Mouse (Mus musculus) frontal cortex, postnatal 10 days (tissue): ENCODE data around the gene Ank.
A peak's percentile ranks its signal among the peaks of the same experiment; 100 is the strongest.

ENCODE experiments used
- DNase-seq, 2 experiments: peaks; one replicate each; pipeline ENCODE4 v3.0.0; 2022; ENCODE audit warnings: low spot score in 2 of 2, mixed read lengths in 1 of 2

Gene Ank

GRCm38 (mm10) chr15:27597516-27597915 is 131.0 kb downstream of the Ank start:
- DNase-seq = no peak

DNA sequence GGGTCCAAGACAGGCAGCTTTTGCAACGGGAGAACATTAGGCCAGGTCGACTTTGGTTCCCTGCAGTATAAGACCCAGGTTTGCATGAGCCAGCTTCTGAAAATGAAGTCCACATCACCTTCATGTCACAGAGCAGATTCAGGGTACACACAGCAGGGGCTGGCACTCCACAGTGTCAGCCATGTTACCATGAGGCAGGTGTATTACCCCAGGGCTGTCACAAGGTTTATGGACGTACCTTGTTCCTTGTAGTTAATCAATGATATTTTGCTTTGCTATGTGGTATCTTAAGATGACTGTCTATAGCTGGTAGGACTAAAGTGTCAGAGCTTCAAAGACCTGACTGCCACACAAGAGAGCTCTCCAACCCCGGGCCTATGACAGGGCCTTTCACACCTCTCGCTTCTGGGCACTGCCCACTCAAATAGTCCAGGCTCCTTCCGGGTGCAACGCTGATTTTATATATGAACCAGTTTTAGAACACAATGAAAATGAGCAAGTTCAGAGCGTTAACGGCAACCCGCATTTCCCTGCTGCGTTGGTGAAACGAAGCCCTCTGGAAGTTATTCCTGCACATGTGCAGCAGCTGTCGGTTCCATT is 132.4 kb downstream of the Ank start:
- no peak for DNase-seq

DNA sequence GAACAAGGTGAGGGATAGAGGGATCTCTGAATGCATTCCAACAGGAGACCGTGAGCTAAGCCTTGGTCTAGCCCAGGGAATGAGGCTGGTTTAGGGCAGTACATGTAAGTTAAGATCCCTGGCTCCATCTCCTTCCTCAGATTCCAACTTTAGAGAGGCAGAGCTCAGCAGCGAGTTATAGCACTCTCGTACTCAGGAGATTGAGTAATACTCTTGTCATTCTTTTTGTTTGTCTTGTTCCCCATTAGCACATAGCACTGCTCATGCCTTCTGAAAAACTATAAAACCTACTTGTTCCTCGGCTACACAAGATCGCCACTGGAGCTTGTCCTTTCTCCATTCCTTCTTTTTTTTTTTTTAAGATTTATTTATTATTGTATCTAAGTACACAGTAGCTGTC is 134.0 kb downstream of the Ank start:
- no peak for DNase-seq

DNA sequence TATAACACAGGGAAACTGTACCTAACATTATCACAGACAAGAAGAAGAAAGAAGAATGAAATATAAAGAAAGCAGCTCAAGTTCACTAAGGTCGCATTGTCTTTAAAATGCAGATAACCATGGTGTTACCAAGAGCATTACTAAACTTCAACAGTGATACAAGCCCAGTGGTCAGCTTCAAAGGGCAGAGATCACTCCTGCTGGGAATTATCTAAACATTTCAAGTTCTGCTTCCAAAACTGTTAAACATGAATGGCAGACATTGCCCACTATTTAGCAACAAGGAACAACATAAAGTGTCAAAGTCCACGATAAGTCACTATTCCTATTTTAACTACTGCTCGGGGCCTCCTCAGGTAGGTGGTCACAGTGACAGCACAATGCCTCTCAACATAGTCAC is 138.1 kb downstream of the Ank start:
- no peak for DNase-seq

DNA sequence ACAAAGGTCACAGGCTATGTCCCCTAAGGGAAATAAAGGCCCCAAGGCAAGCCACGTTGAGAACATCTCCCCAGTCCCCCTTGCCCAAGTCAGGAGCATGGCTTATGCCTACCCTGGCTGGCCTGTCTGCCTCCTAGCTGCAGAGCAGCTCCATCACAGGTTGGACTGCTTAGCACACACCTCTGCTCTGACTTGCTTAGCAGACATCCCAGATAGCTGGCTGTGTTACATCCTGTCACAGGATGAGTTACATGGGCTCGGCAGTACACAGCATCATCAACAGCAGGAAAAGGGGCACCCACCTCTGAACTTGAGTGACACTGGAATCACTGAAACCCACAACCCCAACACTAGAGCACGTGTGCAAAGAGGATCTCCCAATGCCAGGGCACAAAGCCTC is 138.8 kb downstream of the Ank start:
- no peak for DNase-seq

DNA sequence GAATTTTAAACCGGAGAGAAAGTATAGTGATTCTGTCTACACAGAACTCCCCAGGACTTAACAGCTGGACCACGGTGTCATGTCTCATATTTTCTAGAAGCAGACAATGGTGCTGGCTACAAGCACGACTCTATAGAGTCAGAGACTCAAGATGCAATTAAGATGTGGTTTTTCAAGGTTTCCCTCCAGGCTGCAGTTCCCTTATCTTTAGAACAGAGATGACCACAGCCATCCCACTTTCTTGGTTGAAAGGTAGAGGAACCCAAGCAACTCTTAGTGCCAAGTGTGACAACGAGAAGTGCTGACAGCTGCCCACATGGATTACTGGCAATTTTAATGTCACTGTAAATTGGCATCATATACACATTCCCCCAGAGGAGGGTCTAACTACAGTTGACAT is 143.1 kb downstream of the Ank start:
- DNase-seq = no peak

GRCm38 (mm10) chr15:27612533-27613221 is 146.2 kb downstream of the Ank start:
- peak in 1 of 2 experiments; percentile 62 for DNase-seq

DNA sequence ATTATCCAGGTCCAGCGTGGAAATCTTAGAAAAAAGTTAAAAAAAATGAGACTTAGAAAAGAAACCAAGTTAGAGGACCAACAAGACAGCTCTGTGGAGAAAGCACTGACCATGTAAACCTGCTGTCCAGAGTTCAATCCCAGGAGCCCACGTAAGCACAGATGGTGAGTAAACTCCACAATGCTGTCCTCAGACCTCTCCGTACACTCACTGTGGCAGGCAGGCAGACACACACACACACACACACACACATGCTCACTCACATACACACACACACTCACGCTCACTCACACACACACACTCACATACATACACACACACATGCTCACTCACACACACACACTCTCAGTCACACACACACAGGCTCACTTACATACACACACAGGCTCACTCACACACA is 146.8 kb downstream of the Ank start:
- DNase-seq = no peak

DNA sequence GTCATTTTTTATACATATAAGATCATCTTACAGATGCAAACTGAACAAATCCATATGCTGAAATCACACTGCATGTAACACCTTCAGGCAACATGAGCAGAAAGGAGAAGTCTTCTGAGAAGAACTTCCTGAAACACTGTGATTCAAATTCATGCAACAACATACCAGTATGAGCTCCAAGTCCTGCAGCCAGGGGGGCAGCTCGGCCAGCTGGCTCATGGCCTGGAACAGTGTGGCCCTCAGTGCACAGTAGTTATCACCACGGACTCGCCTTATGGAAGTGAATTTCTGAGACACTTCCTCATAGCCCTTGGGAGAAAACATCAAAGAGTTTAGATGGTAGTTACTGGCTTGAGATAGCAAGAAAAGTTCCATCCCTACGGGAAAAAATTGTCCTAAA is 149.7 kb downstream of the Ank start:
- DNase-seq = no peak

- DNase-seq = no peak
Observed at GRCm38 (mm10) chr15:27617227-27617626, 150.8 kb downstream of the Ank start.

- DNase-seq = no peak
Observed at GRCm38 (mm10) chr15:27618778-27619533, 152.5 kb downstream of the Ank start.

DNA sequence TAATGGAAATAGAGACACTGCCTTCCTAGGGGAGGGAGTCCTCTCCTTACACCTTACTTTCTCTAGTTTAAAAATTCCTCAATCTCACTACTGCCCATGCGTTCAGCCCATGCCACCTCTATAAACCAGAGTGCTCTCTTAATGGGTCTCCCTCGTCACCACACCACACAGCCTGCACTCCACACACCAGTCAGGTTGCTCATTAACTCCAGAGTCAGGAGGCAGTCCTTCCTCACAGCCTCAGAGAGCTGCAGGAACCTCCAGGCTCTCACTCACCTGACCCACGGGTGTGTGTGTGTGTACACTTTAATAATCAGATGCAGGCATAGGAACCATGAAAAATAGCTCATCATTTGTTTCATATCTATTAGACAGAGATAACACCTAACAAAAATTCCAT is 153.2 kb downstream of the Ank start:
- no peak for DNase-seq

GRCm38 (mm10) chr15:27620475-27621185 is 154.2 kb downstream of the Ank start:
- no peak for DNase-seq

- DNase-seq = no peak
Observed at GRCm38 (mm10) chr15:27623286-27623685, 156.8 kb downstream of the Ank start.

GRCm38 (mm10) chr15:27625014-27625889 is 158.8 kb downstream of the Ank start:
- DNase-seq = no peak

GRCm38 (mm10) chr15:27625890-27626255 is 159.4 kb downstream of the Ank start:
- DNase-seq = no peak

DNA sequence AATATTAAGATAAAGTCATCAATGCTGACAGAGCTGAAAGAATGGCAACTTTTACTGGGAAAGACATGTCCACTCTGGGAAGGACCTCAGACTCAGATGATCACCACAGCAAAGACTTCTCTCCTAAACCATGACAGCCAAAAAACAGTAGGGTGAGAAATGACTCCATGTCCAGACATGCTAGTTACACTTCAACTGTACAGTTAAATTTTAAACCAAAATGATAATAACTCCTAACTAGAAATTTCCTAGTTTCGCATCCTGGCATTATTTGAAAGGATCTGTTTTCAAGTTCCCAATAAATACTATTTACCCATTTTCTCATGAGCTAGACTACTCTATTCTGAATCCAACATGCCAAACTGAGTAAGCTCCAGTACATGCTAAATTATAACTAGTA is 159.8 kb downstream of the Ank start:
- DNase-seq = no peak

- DNase-seq = no peak
Observed at GRCm38 (mm10) chr15:27627794-27628193, 161.3 kb downstream of the Ank start.

- DNase-seq = peak in 1 of 2 experiments; percentile 2
Observed at GRCm38 (mm10) chr15:27629046-27629445, 162.6 kb downstream of the Ank start.

- peak in 1 of 2 experiments; percentile 1 for DNase-seq
Observed at GRCm38 (mm10) chr15:27629800-27630600, 163.5 kb downstream of the Ank start.
